Mouse (Mus musculus) stomach, embryonic 16.5 days (tissue): ENCODE data around the gene Dmc1. TPM values are rescaled to one million over a fixed set of nuclear protein-coding genes. Genes with fewer than 3 reads are reported as not detected.

Source experiments
- ATAC-seq: fragments of 200-750 bp; cut with Nextera tagmentation; 2 replicates; pipeline ENCODE4 v1.8.0; 2017; ENCODE audit warnings: moderate number of reproducible peaks, moderate TSS enrichment; ENCODE audit not compliant: insufficient read depth, low FRiP score
- H3K27ac ChIP-seq: fragments of 300-500 bp; sonication (generic); 2 replicates; pipeline ENCODE4 v1.5.1; 2014; ENCODE audit warnings: low read length
- H3K27me3 ChIP-seq: fragments of 300-500 bp; sonication (generic); 2 replicates; pipeline ENCODE4 v1.6.1; 2014; ENCODE audit warnings: low read length, control low read depth, mixed read lengths; ENCODE audit not compliant: control insufficient read depth, insufficient read depth
- H3K36me3 ChIP-seq: fragments of 300-500 bp; sonication (generic); 2 replicates; pipeline ENCODE4 v1.6.1; 2014; ENCODE audit warnings: low read length; ENCODE audit not compliant: control insufficient read depth, insufficient read depth
- H3K4me1 ChIP-seq: fragments of 300-500 bp; sonication (generic); 2 replicates; pipeline ENCODE4 v1.6.1; 2014; ENCODE audit warnings: low read length, control low read depth, mixed read lengths; ENCODE audit not compliant: control insufficient read depth, insufficient read depth
- H3K4me2 ChIP-seq: fragments of 300-500 bp; sonication (generic); 2 replicates; pipeline ENCODE4 v1.6.1; 2014; ENCODE audit warnings: low read depth, low read length, mixed read lengths
- H3K4me3 ChIP-seq: fragments of 300-500 bp; sonication (generic); replicated peaks from 2 replicates; pipeline ENCODE4 v1.5.1; 2014; ENCODE audit warnings: mild to moderate bottlenecking, low read length
- H3K9ac ChIP-seq: fragments of 300-500 bp; sonication (generic); 2 replicates; pipeline ENCODE4 v1.6.1; 2014; ENCODE audit warnings: low read length
- H3K9me3 ChIP-seq: fragments of 300-500 bp; sonication (generic); replicated peaks from 2 replicates; pipeline ENCODE4 v1.6.1; 2016; ENCODE audit warnings: low read length, control low read depth; ENCODE audit not compliant: control insufficient read depth
- WGBS: fragments of 180-500 bp; shearing (Covaris S2); extraction: QIAGEN DNeasy Blood & Tissue Kit; methylation state at CpG from one replicate; pipeline ENCODE4 v1.1.7; 2014; 5-methylcytosine and 5-hydroxymethylcytosine counted together
- polyA plus RNA-seq: library from polyadenylated mRNA; unstranded; fragments of >200 nt; fragmentation: Nextera tagmentation; extraction: Ambion mirVana; gene quantifications from 2 replicates; pipeline ENCODE4 v1.2.1, GENCODE M21; 2015

Gene Dmc1
- 2.4 and 2.8 TPM in 2 replicates for polyA plus RNA-seq

GRCm38 (mm10) chr15:79604990-79605665 is at the start of gene Dmc1:
TSS of gene Dmc1 (minus strand) at chr15:79605109.
- ATAC-seq, result peak; percentile 66
- 11% methylated on average over 37 of the region's 37 CpGs for WGBS

GRCm38 (mm10) chr15:79651481-79651880 is 46.6 kb upstream of the Dmc1 start:
- Histone ChIP-seq H3K4me2 (no peak overlapping the region), H3K4me1 (no peaks in the 10 kb centered on the region), H3K36me3 (no peaks in the 10 kb centered on the region), H3K27me3 (no peaks in the 10 kb centered on the region), H3K9me3 (no peaks in the 10 kb centered on the region), H3K27ac (no peak overlapping the region), H3K9ac (no peak overlapping the region), H3K4me3 (no peak overlapping the region)
- WGBS, result 66% methylated on average over 4 of the region's 4 CpGs
- ATAC-seq, result no peak

More at GRCm38 (mm10) chr15:79604990-79605665, at the start of gene Dmc1:
- Histone ChIP-seq H3K36me3 (no peaks in the 10 kb centered on the region), H3K27ac (no peak within 1 kb of the TSS), H3K4me2 (peak within 1 kb of the TSS; percentile 49), H3K9me3 (no peaks in the 10 kb centered on the region), H3K4me3 (peak within 1 kb of the TSS; percentile 36), H3K27me3 (no peaks in the 10 kb centered on the region), H3K4me1 (0 out of 2 replicates have a peak, but pooled peaks cover 5% of the 10 kb centered on the region), H3K9ac (peak within 1 kb of the TSS; percentile 66)

GRCm38 (mm10) chr15:79650569-79650968 is 45.7 kb upstream of the Dmc1 start:
- no peak for ATAC-seq
- H3K27me3 ChIP-seq, result no peaks in the 10 kb centered on the region

GRCm38 (mm10) chr15:79648130-79648529 is 43.2 kb upstream of the Dmc1 start:
- Histone ChIP-seq H3K27me3 (no peaks in the 10 kb centered on the region), H3K27ac (no peak overlapping the region), H3K4me2 (no peak overlapping the region), H3K4me1 (no peaks in the 10 kb centered on the region), H3K9me3 (no peaks in the 10 kb centered on the region), H3K9ac (no peak overlapping the region), H3K4me3 (no peak overlapping the region), H3K36me3 (no peaks in the 10 kb centered on the region)
- ATAC-seq, result no peak
- 81% methylated on average over 12 of the region's 12 CpGs for WGBS

More at GRCm38 (mm10) chr15:79650569-79650968, 45.7 kb upstream of the Dmc1 start:
- no peaks in the 10 kb centered on the region for H3K4me1 ChIP-seq
- no peak overlapping the region for H3K4me3 ChIP-seq
- H3K4me2 ChIP-seq, result no peak overlapping the region
- no peak overlapping the region for H3K9ac ChIP-seq
- no peak overlapping the region for H3K27ac ChIP-seq
- H3K36me3 ChIP-seq, result no peaks in the 10 kb centered on the region
- no peaks in the 10 kb centered on the region for H3K9me3 ChIP-seq

- Histone ChIP-seq H3K9ac (no peak overlapping the region), H3K9me3 (no peaks in the 10 kb centered on the region), H3K4me3 (no peak overlapping the region), H3K27me3 (no peaks in the 10 kb centered on the region), H3K27ac (no peak overlapping the region), H3K36me3 (no peaks in the 10 kb centered on the region), H3K4me2 (no peak overlapping the region), H3K4me1 (no peaks in the 10 kb centered on the region)
- 55% methylated on average over 2 of the region's 2 CpGs for WGBS
- no peak for ATAC-seq
These were observed 40.6 kb upstream of the Dmc1 start for GRCm38 (mm10) chr15:79645483-79645882.

- no peak for ATAC-seq
- Histone ChIP-seq H3K4me3 (no peak overlapping the region), H3K36me3 (no peaks in the 10 kb centered on the region), H3K9ac (no peak overlapping the region), H3K27ac (no peak overlapping the region), H3K27me3 (no peaks in the 10 kb centered on the region), H3K4me1 (no peaks in the 10 kb centered on the region), H3K9me3 (no peaks in the 10 kb centered on the region), H3K4me2 (no peak overlapping the region)
- 62% methylated on average over 12 of the region's 12 CpGs for WGBS
These were observed 36.4 kb upstream of the Dmc1 start for GRCm38 (mm10) chr15:79641135-79641817.

- no peak overlapping the region for H3K27ac ChIP-seq
- H3K9ac ChIP-seq, result no peak overlapping the region
- H3K27me3 ChIP-seq, result no peaks in the 10 kb centered on the region
- no peak overlapping the region for H3K4me3 ChIP-seq
- no peak for ATAC-seq
- H3K9me3 ChIP-seq, result no peaks in the 10 kb centered on the region
- H3K4me1 ChIP-seq, result no peaks in the 10 kb centered on the region
- no peak overlapping the region for H3K4me2 ChIP-seq
- H3K36me3 ChIP-seq, result no peaks in the 10 kb centered on the region
- WGBS, result 68% methylated on average over 2 of the region's 2 CpGs
These were observed 25.6 kb upstream of the Dmc1 start for GRCm38 (mm10) chr15:79630471-79630870.

- no peaks in the 10 kb centered on the region for H3K36me3 ChIP-seq
- WGBS, result 79% methylated on average over 11 of the region's 11 CpGs
- no peak overlapping the region for H3K9ac ChIP-seq
- H3K27ac ChIP-seq, result no peak overlapping the region
- no peaks in the 10 kb centered on the region for H3K27me3 ChIP-seq
- no peaks in the 10 kb centered on the region for H3K4me1 ChIP-seq
- no peak overlapping the region for H3K4me3 ChIP-seq
- ATAC-seq, result no peak
- no peaks in the 10 kb centered on the region for H3K9me3 ChIP-seq
- no peak overlapping the region for H3K4me2 ChIP-seq
These were observed 15.0 kb upstream of the Dmc1 start for GRCm38 (mm10) chr15:79619770-79620414.

- no peak overlapping the region for H3K27ac ChIP-seq
- WGBS, result 84% methylated on average over 7 of the region's 7 CpGs
- H3K27me3 ChIP-seq, result no peaks in the 10 kb centered on the region
- H3K9me3 ChIP-seq, result no peaks in the 10 kb centered on the region
- no peak overlapping the region for H3K9ac ChIP-seq
- H3K4me3 ChIP-seq, result no peak overlapping the region
- H3K36me3 ChIP-seq, result no peaks in the 10 kb centered on the region
- no peak for ATAC-seq
- H3K4me1 ChIP-seq, result no peaks in the 10 kb centered on the region
- H3K4me2 ChIP-seq, result no peak overlapping the region
These were observed 13.5 kb upstream of the Dmc1 start for GRCm38 (mm10) chr15:79618456-79618855.
